Mouse (Mus musculus) CH12.LX (cell line): ENCODE data around the gene Rnd1.

Source experiments
- KAT2A ChIP-seq: IDR thresholded peaks from 2 replicates; pipeline ENCODE4 v1.6.1; 2012; ENCODE audit warnings: low read length, improper control_type of control experiment, inconsistent platforms; ENCODE audit not compliant: insufficient replicate concordance
- POLR2A ChIP-seq: IDR thresholded peaks from 2 replicates; pipeline ENCODE4 v1.6.1; 2011; ENCODE audit warnings: low read depth, mild to moderate bottlenecking, improper control_type of control experiment, low read length
- TCF12 ChIP-seq: IDR thresholded peaks from 2 replicates; pipeline ENCODE4 v1.6.1; 2014; ENCODE audit warnings: low read depth, mild to moderate bottlenecking, inconsistent platforms, low read length, improper control_type of control experiment

GRCm38 (mm10) chr15:98622721-98623120 lies 54.5 kb downstream of the Rnd1 start:
- TF ChIP-seq POLR2A (no peak), KAT2A (no peak), TCF12 (no peak)
